Mouse (Mus musculus) midbrain, postnatal 0 days (tissue): ENCODE results near the gene Calr3. TPM values are rescaled to one million over a fixed set of nuclear protein-coding genes. Genes with fewer than 3 reads are reported as not detected.

Source experiments
- ATAC-seq: fragments of 200-750 bp; cut with Nextera tagmentation; 2 replicates; pipeline ENCODE4 v1.8.0; 2017; ENCODE audit warnings: moderate number of reproducible peaks, mild to moderate bottlenecking, moderate TSS enrichment, moderate library complexity; ENCODE audit not compliant: low FRiP score
- DNase-seq: peaks from one replicate; pipeline ENCODE4 v3.0.0-alpha.2; 2015; ENCODE audit warnings: low spot score
- H3K27ac ChIP-seq: fragments of 300-500 bp; sonication (generic); 2 replicates; pipeline ENCODE4 v1.5.1; 2014; ENCODE audit warnings: low read depth, mild to moderate bottlenecking, low read length, mixed read lengths
- H3K27me3 ChIP-seq: fragments of 300-500 bp; sonication (generic); 2 replicates; pipeline ENCODE4 v1.6.1; 2014; ENCODE audit warnings: low read length, control low read depth, mixed read lengths; ENCODE audit not compliant: insufficient read depth
- H3K36me3 ChIP-seq: fragments of 300-500 bp; sonication (generic); 2 replicates; pipeline ENCODE4 v1.6.1; 2014; ENCODE audit warnings: low read length, control low read depth, mixed read lengths; ENCODE audit not compliant: insufficient read depth
- H3K4me1 ChIP-seq: fragments of 300-500 bp; sonication (generic); 2 replicates; pipeline ENCODE4 v1.6.1; 2014; ENCODE audit warnings: mild to moderate bottlenecking, control low read depth, antibody characterized with exemption, low read length, mixed read lengths; ENCODE audit not compliant: insufficient read depth
- H3K4me2 ChIP-seq: fragments of 300-500 bp; sonication (generic); 2 replicates; pipeline ENCODE4 v1.6.1; 2014; ENCODE audit warnings: low read depth, mild to moderate bottlenecking, low read length, mixed read lengths; ENCODE audit not compliant: poor library complexity, severe bottlenecking
- H3K4me3 ChIP-seq: fragments of 300-500 bp; sonication (generic); 2 replicates; pipeline ENCODE4 v1.5.1; 2014; ENCODE audit warnings: low read depth, mild to moderate bottlenecking, low read length, moderate library complexity
- H3K9ac ChIP-seq: fragments of 300-500 bp; sonication (generic); replicated peaks from 2 replicates; pipeline ENCODE4 v1.6.1; 2014; ENCODE audit warnings: mild to moderate bottlenecking, low read length, moderate library complexity, mixed read lengths; ENCODE audit not compliant: poor library complexity, severe bottlenecking
- H3K9me3 ChIP-seq: fragments of 300-500 bp; sonication (generic); 2 replicates; pipeline ENCODE4 v1.6.1; 2016; ENCODE audit warnings: low read length, control low read depth
- CTCF ChIP-seq: IDR thresholded peaks from 2 replicates; pipeline ENCODE4 v1.5.1; 2016; ENCODE audit warnings: antibody characterized with exemption, mild to moderate bottlenecking
- WGBS: fragments of 180-500 bp; shearing (Covaris S2); extraction: QIAGEN DNeasy Blood & Tissue Kit; methylation state at CpG from one replicate; pipeline ENCODE4 v1.1.7; 2014; 5-methylcytosine and 5-hydroxymethylcytosine counted together
- microRNA-seq: library from miRNA; unstranded; fragments of <30 nt; microRNA quantifications from one replicate; pipeline ENCODE4, GENCODE M21; 2016; ENCODE audit warnings: borderline number of aligned reads
- polyA plus RNA-seq: library from polyadenylated mRNA; unstranded; fragments of >200 nt; fragmentation: Nextera tagmentation; extraction: Ambion mirVana; gene quantifications from 2 replicates; pipeline ENCODE4 v1.2.1, GENCODE M21; 2015
- total RNA-seq: library from RNA; depleted of rRNA; stranded (reverse); fragments of >200 nt; gene quantifications from 2 replicates; pipeline ENCODE4 v1.2.3, GENCODE M21; 2014; rRNA removed

The Calr3 gene
- total and polyA plus RNA-seq, 2 experiments from 2014 or later, result 0.77 to 1.0 TPM

DNA sequence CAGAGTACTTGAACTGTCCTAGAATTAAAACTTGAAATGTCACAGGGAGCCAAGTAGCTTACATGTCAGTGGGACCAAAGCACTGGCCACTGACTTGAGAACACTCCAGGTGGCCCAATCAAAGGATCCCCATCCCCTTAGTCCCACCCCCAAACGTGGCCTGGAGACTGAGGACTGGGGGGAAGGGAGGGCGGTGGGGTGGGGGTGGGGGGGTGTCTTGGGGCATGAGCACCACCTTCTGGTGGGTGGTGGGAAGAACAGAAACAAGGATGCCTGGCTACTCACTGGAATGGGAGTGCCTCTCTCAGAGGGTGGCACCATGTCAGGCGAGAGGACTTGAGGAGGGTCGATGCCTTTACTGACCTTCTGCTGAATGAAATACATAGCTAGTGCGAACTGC lies 61.3 kb downstream of the Calr3 start:
- no peak overlapping the region for H3K9ac ChIP-seq
- DNase-seq (peak; percentile 18), ATAC-seq (peak; percentile 48; the same call in 1 of the 2 replicates)
- H3K27me3 ChIP-seq, result no peaks in the 10 kb centered on the region
- no peak overlapping the region for H3K4me2 ChIP-seq
- H3K4me3 ChIP-seq, result no peak overlapping the region
- H3K4me1 ChIP-seq, result no peaks in the 10 kb centered on the region
- H3K27ac ChIP-seq, result no peak overlapping the region
- 61% methylated on average over 5 of the region's 5 CpGs for WGBS
- H3K9me3 ChIP-seq, result no peaks in the 10 kb centered on the region
- H3K36me3 ChIP-seq, result peaks cover 87% of the 10 kb centered on the region
- TF ChIP-seq CTCF, result 0 out of 2 replicates have a peak, but pooled peaks have one; percentile 6

- DNase-seq, result no peak
- WGBS, result 92% methylated on average over 8 of the region's 8 CpGs
- H3K27ac ChIP-seq, result no peak overlapping the region
- no peaks in the 10 kb centered on the region for H3K9me3 ChIP-seq
- H3K9ac ChIP-seq, result no peak overlapping the region
- H3K4me3 ChIP-seq, result no peak overlapping the region
- peaks cover 83% of the 10 kb centered on the region for H3K36me3 ChIP-seq
- H3K4me2 ChIP-seq, result no peak overlapping the region
- ATAC-seq, result no peak
- TF ChIP-seq CTCF, result no peak
- H3K4me1 ChIP-seq, result no peaks in the 10 kb centered on the region
- no peaks in the 10 kb centered on the region for H3K27me3 ChIP-seq
Measured at GRCm38 (mm10) chr8:72380656-72381055, 63.0 kb downstream of the Calr3 start.

- H3K27me3 ChIP-seq, result no peaks in the 10 kb centered on the region
- H3K4me3 ChIP-seq, result no peak overlapping the region
- H3K36me3 ChIP-seq, result peaks cover 76% of the 10 kb centered on the region
- no peaks in the 10 kb centered on the region for H3K4me1 ChIP-seq
- no peak overlapping the region for H3K4me2 ChIP-seq
- no peak for DNase-seq
- TF ChIP-seq CTCF, result no peak
- WGBS, result 95% methylated on average over 2 of the region's 2 CpGs
- no peak for ATAC-seq
- H3K9me3 ChIP-seq, result no peaks in the 10 kb centered on the region
- H3K9ac ChIP-seq, result no peak overlapping the region
- H3K27ac ChIP-seq, result no peak overlapping the region
Measured at GRCm38 (mm10) chr8:72376900-72377299, 66.8 kb downstream of the Calr3 start.

GRCm38 (mm10) chr8:72376309-72376708 lies 67.4 kb downstream of the Calr3 start:
- WGBS, result 100% methylated on average over 5 of the region's 5 CpGs
- no peaks in the 10 kb centered on the region for H3K4me1 ChIP-seq
- H3K36me3 ChIP-seq, result peaks cover 77% of the 10 kb centered on the region
- no peak for TF ChIP-seq CTCF
- H3K27ac ChIP-seq, result no peak overlapping the region
- DNase-seq (no peak), ATAC-seq (no peak)
- H3K4me3 ChIP-seq, result no peak overlapping the region
- no peak overlapping the region for H3K9ac ChIP-seq
- H3K27me3 ChIP-seq, result no peaks in the 10 kb centered on the region
- no peak overlapping the region for H3K4me2 ChIP-seq
- H3K9me3 ChIP-seq, result no peaks in the 10 kb centered on the region

- H3K36me3 ChIP-seq, result peaks cover 79% of the 10 kb centered on the region
- no peak for TF ChIP-seq CTCF
- H3K9ac ChIP-seq, result no peak overlapping the region
- no peak overlapping the region for H3K4me2 ChIP-seq
- no peaks in the 10 kb centered on the region for H3K4me1 ChIP-seq
- ATAC-seq, result no peak
- H3K27me3 ChIP-seq, result no peaks in the 10 kb centered on the region
- no peak overlapping the region for H3K4me3 ChIP-seq
- DNase-seq, result no peak
- 93% methylated on average over 5 of the region's 5 CpGs for WGBS
- H3K9me3 ChIP-seq, result no peaks in the 10 kb centered on the region
- no peak overlapping the region for H3K27ac ChIP-seq
Measured at GRCm38 (mm10) chr8:72375161-72375560, 68.5 kb downstream of the Calr3 start.

Small RNAs within 50 kb of the gene (microRNA-seq; reads per million reads assigned to microRNA genes)
- gene Mir7068, result 1.3 reads per million

Other genes with a start within 250 kb of the Calr3 start
- not detected in 2 replicates for gene Cib3, start 231.0 kb downstream of the Calr3 start, total RNA-seq
- not detected in 2 replicates for gene Cib3, start 231.0 kb downstream of the Calr3 start, polyA plus RNA-seq
- gene Gm11034, start 230.2 kb downstream of the Calr3 start, total RNA-seq, result not detected in 2 replicates
- not detected in 2 replicates for gene Gm11034, start 230.2 kb downstream of the Calr3 start, polyA plus RNA-seq
- gene Fam32a, start 224.1 kb downstream of the Calr3 start, total RNA-seq, result 113 and 116 TPM in 2 replicates
- gene Fam32a, start 224.1 kb downstream of the Calr3 start, polyA plus RNA-seq, result 91.6 and 92.5 TPM in 2 replicates
- 81.8 and 97.2 TPM in 2 replicates for gene Ap1m1, start 203.9 kb downstream of the Calr3 start, total RNA-seq
- gene Ap1m1, start 203.9 kb downstream of the Calr3 start, polyA plus RNA-seq, result 252 and 260 TPM in 2 replicates
- 2.4 and 3.9 TPM in 2 replicates for gene Gm10282, start 138.6 kb downstream of the Calr3 start, total RNA-seq
- gene Gm10282, start 138.6 kb downstream of the Calr3 start, polyA plus RNA-seq, result 9.0 and 10.2 TPM in 2 replicates
- 5.3 and 7.8 TPM in 2 replicates for gene Klf2, start 124.8 kb downstream of the Calr3 start, total RNA-seq
- 9.8 and 10.5 TPM in 2 replicates for gene Klf2, start 124.8 kb downstream of the Calr3 start, polyA plus RNA-seq
- 65.7 and 66.4 TPM in 2 replicates for gene Eps15l1, start 22.4 kb downstream of the Calr3 start, total RNA-seq
- 51.3 and 51.9 TPM in 2 replicates for gene Eps15l1, start 22.4 kb downstream of the Calr3 start, polyA plus RNA-seq
- 8.7 and 8.9 TPM in 2 replicates for gene 1700030K09Rik, start within 50 bp of the Calr3 start, total RNA-seq
- gene 1700030K09Rik, start within 50 bp of the Calr3 start, polyA plus RNA-seq, result 14.7 TPM in 2 replicates
- 33.4 and 51.4 TPM in 2 replicates for gene Cherp, start 31.4 kb upstream of the Calr3 start, total RNA-seq
- gene Cherp, start 31.4 kb upstream of the Calr3 start, polyA plus RNA-seq, result 44.5 and 50.9 TPM in 2 replicates
- gene Slc35e1, start 48.7 kb upstream of the Calr3 start, total RNA-seq, result 47.7 and 69.4 TPM in 2 replicates
- 11.1 and 12.0 TPM in 2 replicates for gene Slc35e1, start 48.7 kb upstream of the Calr3 start, polyA plus RNA-seq
- 16.2 and 17.8 TPM in 2 replicates for gene Med26, start 104.4 kb upstream of the Calr3 start, total RNA-seq
- gene Med26, start 104.4 kb upstream of the Calr3 start, polyA plus RNA-seq, result 17.4 and 19.1 TPM in 2 replicates
- gene Smim7, start 127.2 kb upstream of the Calr3 start, total RNA-seq, result 89.0 and 99.9 TPM in 2 replicates
- gene Smim7, start 127.2 kb upstream of the Calr3 start, polyA plus RNA-seq, result 155 and 156 TPM in 2 replicates
- 64.6 and 73.7 TPM in 2 replicates for gene Tmem38a, start 128.2 kb upstream of the Calr3 start, total RNA-seq
- 36.7 and 44.7 TPM in 2 replicates for gene Tmem38a, start 128.2 kb upstream of the Calr3 start, polyA plus RNA-seq
- 31.6 and 36.3 TPM in 2 replicates for gene Nwd1, start 202.8 kb upstream of the Calr3 start, total RNA-seq
- gene Nwd1, start 202.8 kb upstream of the Calr3 start, polyA plus RNA-seq, result 2.0 and 2.6 TPM in 2 replicates